Mouse (Mus musculus): ENCODE data around the gene Sema3f.

The Sema3f gene

GRCm38 (mm10) chr9:107692785-107693184, 17.5 kb downstream of the Sema3f start:
- peak; percentile 39 for DNase-seq (ENCODE audit: low read depth, low spot score)

- no peak for DNase-seq (ENCODE audit: low read depth, low spot score)
Observed at GRCm38 (mm10) chr9:107690391-107690790, 19.9 kb downstream of the Sema3f start.

- DNase-seq (ENCODE audit: low read depth, low spot score): no peak
Observed at GRCm38 (mm10) chr9:107688939-107689338, 21.3 kb downstream of the Sema3f start.

GRCm38 (mm10) chr9:107688415-107688814, 21.9 kb downstream of the Sema3f start:
- DNase-seq (ENCODE audit: low read depth, low spot score): no peak

- peak; percentile 75 for DNase-seq (ENCODE audit: low read depth, low spot score)
Observed at GRCm38 (mm10) chr9:107685231-107685981, 24.9 kb downstream of the Sema3f start.

- no peak for DNase-seq (ENCODE audit: low read depth, low spot score)
Observed at GRCm38 (mm10) chr9:107682405-107682804, 27.9 kb downstream of the Sema3f start.

GRCm38 (mm10) chr9:107679501-107679900, 30.8 kb downstream of the Sema3f start, which contains the start of gene Gnat1:
Gene Gnat1 (minus strand): TSS chr9:107679712.
- no peak for DNase-seq (ENCODE audit: low read depth, low spot score)

GRCm38 (mm10) chr9:107678861-107679260, 31.4 kb downstream of the Sema3f start:
- no peak for DNase-seq (ENCODE audit: low read depth, low spot score)

GRCm38 (mm10) chr9:107677819-107678526, 32.3 kb downstream of the Sema3f start:
- peak; percentile 87 for DNase-seq (ENCODE audit: low read depth, low spot score)

GRCm38 (mm10) chr9:107677091-107677784, 33.0 kb downstream of the Sema3f start:
- DNase-seq (ENCODE audit: low read depth, low spot score): peak; percentile 93

GRCm38 (mm10) chr9:107676302-107676701, 34.0 kb downstream of the Sema3f start:
- DNase-seq (ENCODE audit: low read depth, low spot score): no peak

GRCm38 (mm10) chr9:107675671-107676301, 34.5 kb downstream of the Sema3f start:
- DNase-seq (ENCODE audit: low read depth, low spot score): peak; percentile 91

GRCm38 (mm10) chr9:107674609-107675429, 35.5 kb downstream of the Sema3f start:
- no peak for DNase-seq (ENCODE audit: low read depth, low spot score)

GRCm38 (mm10) chr9:107670259-107670658, 40.0 kb downstream of the Sema3f start:
- no peak for DNase-seq (ENCODE audit: low read depth, low spot score)

GRCm38 (mm10) chr9:107669480-107669945, 40.8 kb downstream of the Sema3f start, which contains the start of gene Slc38a3:
Gene Slc38a3 (minus strand): TSS chr9:107669530.
- no peak for DNase-seq (ENCODE audit: low read depth, low spot score)

GRCm38 (mm10) chr9:107668916-107669315, 41.4 kb downstream of the Sema3f start:
- DNase-seq (ENCODE audit: low read depth, low spot score): no peak

- no peak for DNase-seq (ENCODE audit: low read depth, low spot score)
Observed at GRCm38 (mm10) chr9:107668011-107668410, 42.3 kb downstream of the Sema3f start.

- DNase-seq (ENCODE audit: low read depth, low spot score): peak; percentile 84
Observed at GRCm38 (mm10) chr9:107667219-107667618, 43.1 kb downstream of the Sema3f start.

- DNase-seq (ENCODE audit: low read depth, low spot score): no peak
Observed at GRCm38 (mm10) chr9:107666751-107667205, 43.5 kb downstream of the Sema3f start.

GRCm38 (mm10) chr9:107665308-107665707, 45.0 kb downstream of the Sema3f start:
- DNase-seq (ENCODE audit: low read depth, low spot score): no peak

- no peak for DNase-seq (ENCODE audit: low read depth, low spot score)
Observed at GRCm38 (mm10) chr9:107663525-107663924, 46.8 kb downstream of the Sema3f start.

All from ZHBTc4 (cell line).